Mouse (Mus musculus) liver, postnatal 0 days (tissue): ENCODE measurements at regions not wholly inside any gene's neighbourhood (a gene's known extent, or its start where the extent isn't known, plus 50 kb on each side); places are given as distances from the start of the nearest gene placed in this dataset.

Experiments used
- CTCF ChIP-seq: sonication (generic); IDR thresholded peaks from 2 replicates; pipeline ENCODE4 v1.5.1; 2016; ENCODE audit warnings: antibody characterized with exemption, low read depth
- EP300 ChIP-seq: IDR thresholded peaks from 2 replicates; pipeline ENCODE4 v1.6.1; 2016; ENCODE audit warnings: antibody characterized with exemption, low read depth, mild to moderate bottlenecking

GRCm38 (mm10) chr7:70917016-70917415 lies 434.3 kb downstream of the Gm10295 start:
- no peak for TF ChIP-seq CTCF
- TF ChIP-seq EP300 = no peak
